Mouse (Mus musculus) Muller cell, postnatal 12 days (primary cell): ENCODE measurements around the gene Ssbp2.

Experiments used
- DNase-seq: peaks from one replicate; pipeline ENCODE4 v3.0.0-alpha.2; 2015; ENCODE audit errors: inconsistent ontology term

The Ssbp2 gene

GRCm38 (mm10) chr13:91634123-91634522, 174.0 kb downstream of the Ssbp2 start:
- no peak for DNase-seq

- DNase-seq: no peak
Observed at GRCm38 (mm10) chr13:91635957-91636356, 175.9 kb downstream of the Ssbp2 start.

DNA sequence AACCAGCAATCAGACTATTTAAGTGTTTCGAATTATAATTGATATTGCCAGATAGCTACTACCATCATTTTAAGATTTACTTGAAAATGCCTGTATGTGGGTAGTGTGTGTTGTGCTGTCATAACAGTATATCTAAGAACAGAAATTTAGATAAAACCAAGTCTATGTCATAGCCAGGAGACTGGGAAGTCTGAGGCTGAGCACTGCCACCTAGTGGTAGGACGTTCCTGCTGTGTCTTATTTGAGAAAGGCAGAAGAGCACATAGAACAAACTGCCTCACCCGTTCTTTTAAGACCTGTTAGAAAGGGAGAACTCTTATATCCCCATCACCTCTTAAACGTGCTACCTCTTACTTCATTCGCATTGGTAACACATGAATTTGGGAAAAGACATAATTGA, 176.7 kb downstream of the Ssbp2 start:
- peak; percentile 61 for DNase-seq

DNA sequence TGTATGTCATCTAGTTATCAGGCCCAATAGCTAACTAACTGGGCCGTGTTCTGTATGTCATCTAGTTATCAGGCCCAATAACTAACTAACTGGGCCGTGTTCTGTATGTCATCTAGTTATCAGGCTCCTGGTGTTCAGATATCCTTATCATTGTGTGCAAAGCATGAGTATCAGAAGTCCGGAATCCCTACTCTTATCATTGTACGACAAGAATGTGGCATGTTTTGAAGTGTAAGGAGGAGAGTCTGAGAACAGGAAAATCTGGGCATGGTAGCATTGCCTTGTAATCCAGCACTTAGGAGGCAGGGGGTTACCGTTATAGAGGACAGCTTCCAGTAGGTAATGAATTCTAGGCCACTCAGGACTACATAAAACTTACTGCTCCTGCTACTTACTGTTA, 178.8 kb downstream of the Ssbp2 start:
- DNase-seq: no peak

DNA sequence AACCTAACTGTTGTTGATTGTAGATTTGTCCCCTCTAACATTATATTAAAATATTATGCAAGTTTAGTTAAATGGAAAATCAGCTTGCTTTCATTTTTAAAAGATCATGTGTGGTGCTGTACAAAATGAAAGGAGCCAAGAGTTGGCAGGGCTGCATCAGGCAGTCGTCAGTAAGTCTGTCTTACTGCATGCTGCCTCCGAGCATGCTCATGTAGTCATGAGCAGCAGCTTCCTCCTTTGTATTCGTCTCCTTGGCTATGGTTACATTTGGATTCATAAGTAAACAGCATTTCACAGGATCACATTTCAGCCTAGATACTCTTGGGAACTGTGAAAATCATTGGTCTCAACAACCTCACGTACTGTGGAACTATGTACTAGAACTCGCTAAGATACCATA, 180.1 kb downstream of the Ssbp2 start:
- DNase-seq: no peak

- DNase-seq: peak; percentile 73
Observed at GRCm38 (mm10) chr13:91648240-91648639, 188.2 kb downstream of the Ssbp2 start.

- peak; percentile 9 for DNase-seq
Observed at GRCm38 (mm10) chr13:91649926-91650325, 189.8 kb downstream of the Ssbp2 start.

DNA sequence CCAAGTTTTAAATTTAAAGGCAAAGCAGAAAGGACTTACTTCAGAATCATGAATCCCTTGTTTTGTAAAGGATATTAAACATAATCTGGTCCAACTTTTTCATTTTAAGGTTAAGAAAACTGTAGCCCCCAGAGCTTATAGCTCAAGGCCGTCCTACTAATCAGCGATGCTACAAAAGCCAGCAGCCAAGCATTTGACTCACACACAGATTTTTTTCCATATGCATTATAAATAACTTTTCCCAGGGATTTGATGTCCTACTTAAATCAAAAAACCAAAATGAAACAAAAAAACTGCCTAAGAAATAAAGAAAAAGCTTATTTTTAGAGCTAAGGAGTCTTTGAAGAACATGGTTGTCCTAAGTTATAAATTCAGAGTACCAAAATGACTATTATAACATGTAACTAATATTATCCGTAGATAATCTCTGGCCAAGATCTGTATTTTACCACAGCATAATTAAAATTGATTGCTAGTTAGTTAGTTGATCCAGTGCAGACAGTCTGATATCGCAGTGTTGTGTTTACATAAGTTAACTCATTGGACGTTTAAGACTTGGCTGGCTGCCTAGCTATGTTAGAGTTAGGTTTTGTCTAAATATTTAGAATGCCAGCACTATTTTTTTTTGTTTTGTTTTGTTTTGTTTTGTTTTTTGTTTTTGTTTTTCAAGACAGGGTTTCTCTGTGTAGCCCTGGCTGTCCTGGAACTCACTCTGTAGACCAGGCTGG, 201.1 kb downstream of the Ssbp2 start:
- DNase-seq: no peak

DNA sequence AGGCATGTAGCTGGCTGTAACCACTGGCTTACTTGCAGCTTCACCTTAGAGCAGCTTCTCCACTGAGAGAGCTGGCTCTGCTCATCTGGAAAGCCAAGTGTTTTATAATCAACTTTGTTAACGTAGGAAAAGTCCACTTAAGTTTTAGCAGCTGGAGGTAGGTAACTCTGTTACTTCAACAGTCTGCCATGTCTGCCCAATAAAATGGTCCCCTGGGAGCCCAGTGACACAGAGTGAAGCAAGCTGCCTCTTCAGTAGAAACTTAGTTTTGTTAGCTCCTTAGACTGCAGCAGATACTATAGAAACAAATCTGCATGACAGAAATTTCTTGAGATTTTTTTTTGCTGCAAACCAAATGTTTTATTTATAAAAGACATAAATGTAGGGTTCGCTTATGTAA, 202.7 kb downstream of the Ssbp2 start:
- no peak for DNase-seq

GRCm38 (mm10) chr13:91673241-91673640, 213.2 kb downstream of the Ssbp2 start:
- no peak for DNase-seq

- DNase-seq: peak; percentile 14
Observed at GRCm38 (mm10) chr13:91680764-91681437, 220.8 kb downstream of the Ssbp2 start.

DNA sequence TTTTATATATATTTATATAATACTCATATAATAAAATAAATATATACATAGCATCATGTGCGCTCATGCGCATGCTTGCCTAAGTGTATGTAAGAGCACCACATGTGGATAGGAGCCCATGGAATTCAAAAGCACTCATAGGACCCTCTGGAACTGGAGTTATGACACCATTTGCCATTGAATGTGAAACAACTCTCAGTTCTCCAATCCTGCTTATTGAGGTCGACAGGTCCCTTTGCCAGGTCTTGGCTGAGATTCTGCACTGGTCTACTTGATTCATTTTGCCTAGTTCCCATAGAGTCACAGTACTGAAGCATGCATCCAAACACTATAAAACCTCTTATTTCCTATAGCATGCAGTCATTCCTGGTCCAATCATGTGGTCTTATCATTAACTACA, 221.4 kb downstream of the Ssbp2 start:
- no peak for DNase-seq

DNA sequence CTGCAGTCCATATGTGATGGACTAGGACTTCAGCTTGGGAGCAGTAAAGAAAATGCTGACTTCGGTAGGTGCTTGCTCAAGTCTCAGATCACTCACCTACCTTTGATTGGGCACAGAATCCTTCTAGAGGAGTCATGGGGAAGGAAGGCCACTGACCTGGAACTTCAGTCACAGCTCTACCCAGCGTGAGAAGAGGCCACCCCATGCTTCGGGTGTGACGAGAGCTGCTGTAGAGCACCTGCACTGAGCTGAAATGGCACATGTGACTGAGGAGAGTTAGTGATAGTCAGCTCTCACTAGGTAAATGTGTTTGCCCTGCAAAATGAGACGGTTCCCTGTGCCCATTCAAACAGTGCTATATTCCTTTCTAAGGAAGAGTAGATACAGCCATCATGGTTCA, 230.0 kb downstream of the Ssbp2 start:
- no peak for DNase-seq

DNA sequence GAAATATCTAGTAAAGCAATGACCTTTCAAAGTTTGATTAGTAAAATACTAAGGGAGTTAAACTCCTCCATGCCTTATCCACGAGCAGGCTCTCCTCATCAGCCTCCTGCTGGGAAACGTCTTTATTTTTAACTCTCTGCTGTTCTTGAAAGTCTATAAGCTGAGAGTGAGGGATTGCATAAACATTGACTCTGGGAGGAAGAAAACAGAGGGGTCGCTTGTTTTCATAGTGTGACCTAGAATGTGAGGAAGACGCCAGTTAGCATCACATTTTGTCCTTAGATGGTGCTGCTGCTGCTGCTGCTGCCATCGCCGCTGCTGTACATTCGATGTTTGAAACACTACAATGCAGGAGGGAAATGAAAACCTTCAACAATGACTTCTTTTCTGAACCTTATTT, 233.5 kb downstream of the Ssbp2 start:
- DNase-seq: no peak

GRCm38 (mm10) chr13:91695406-91695805, 235.3 kb downstream of the Ssbp2 start:
- DNase-seq: no peak

GRCm38 (mm10) chr13:91696109-91696645, 236.1 kb downstream of the Ssbp2 start:
- DNase-seq: no peak

DNA sequence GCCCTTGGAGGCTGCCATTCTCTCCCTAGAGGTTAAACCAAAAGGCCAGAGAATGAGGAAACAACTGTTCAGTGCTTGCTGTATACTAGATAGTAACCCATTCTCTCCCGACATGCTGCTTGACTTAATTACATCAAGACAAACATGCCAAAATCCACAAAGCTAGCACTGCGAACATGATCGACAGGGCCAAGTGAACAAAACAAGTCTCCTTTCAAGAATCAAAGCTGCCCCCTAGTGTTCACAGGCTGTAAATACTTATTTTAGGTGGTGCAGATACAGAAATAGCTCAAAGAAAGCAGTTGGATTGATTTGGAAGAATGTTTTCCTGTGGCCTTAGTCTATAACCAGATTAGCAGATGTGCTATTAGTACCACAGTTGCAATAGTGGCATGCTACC, 236.9 kb downstream of the Ssbp2 start:
- peak; percentile 15 for DNase-seq

- no peak for DNase-seq
Observed at GRCm38 (mm10) chr13:91702337-91702736, 242.3 kb downstream of the Ssbp2 start.

DNA sequence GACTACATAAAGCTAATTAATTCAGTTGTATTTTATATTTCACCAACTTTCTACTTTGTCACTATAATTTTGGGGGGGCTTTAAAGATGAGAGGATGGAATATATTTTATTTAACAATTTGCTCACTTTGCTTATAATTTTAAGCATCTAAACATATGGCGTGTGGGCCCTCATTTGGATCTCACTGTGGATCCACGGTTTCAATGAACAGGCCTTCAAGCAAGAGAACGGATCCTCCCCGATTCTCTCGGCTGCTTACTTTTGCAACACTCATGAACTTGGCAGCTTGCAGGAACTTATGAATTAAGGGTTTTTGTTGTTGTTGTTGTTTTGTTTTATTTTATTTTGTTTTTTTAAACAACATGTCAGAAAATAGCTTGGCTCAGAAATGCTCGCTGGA, 259.4 kb downstream of the Ssbp2 start:
- no peak for DNase-seq

DNA sequence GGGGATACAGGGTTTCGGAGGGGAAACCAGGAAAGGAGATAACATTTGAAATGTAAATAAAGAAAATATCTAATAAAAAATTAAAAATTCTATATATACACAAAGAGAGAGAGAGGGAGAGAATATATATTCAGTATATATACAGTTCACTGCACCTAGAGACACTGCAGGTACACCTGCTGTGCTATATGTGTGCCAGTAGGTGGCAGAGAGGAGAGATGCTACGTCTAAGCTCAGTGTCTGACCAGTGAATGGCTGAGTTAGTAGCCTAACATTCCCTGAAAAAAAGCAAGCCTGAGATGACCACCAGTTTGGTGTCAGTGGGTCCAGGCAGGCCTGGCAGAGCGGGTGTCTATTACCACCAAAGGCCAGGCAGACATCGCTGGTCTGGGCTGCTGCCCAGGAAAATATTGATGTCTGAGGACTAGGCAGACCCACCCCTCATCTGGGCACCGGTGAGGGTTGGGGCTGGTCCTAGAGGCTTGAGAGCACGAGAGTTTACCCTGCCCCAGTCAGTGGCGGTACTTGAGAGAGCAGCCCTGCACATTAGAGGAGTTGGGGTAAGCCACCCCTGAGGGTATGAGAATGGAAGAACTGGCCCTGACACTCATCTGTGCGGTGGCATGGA, 263.1 kb downstream of the Ssbp2 start:
- no peak for DNase-seq

DNA sequence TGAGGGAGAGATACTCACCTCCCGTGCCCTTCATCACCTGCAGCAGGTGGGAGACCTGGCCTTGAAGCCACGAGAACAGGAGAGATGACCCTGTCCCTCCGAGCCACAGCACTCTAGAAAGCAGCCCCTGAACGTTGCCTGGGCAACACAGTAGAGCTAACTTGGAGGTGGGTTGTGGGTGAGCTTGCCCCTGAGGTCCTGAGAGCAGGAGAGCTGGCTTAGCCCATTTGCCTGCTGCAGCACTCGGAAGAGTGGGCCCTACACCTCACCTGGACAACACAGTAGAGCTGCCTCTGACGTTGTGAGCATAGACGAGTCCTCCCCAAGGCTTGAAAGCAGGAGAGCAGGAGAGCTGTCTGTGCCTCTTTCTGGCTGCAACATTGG, 263.6 kb downstream of the Ssbp2 start:
- DNase-seq: no peak

- peak; percentile 43 for DNase-seq
Observed at GRCm38 (mm10) chr13:91724211-91724610, 264.1 kb downstream of the Ssbp2 start.

GRCm38 (mm10) chr13:91725130-91725529, 265.0 kb downstream of the Ssbp2 start:
- no peak for DNase-seq
